Mouse (Mus musculus) ovary, postnatal 36 days (tissue): ENCODE measurements around the gene Crtap.

ENCODE experiments used
- DNase-seq: peaks from one replicate; pipeline ENCODE4 v3.0.0; 2022; ENCODE audit warnings: low spot score, mixed read lengths

The Crtap gene

GRCm38 (mm10) chr9:114326011-114326748 is 64.3 kb downstream of the Crtap start:
- no peak for DNase-seq
